Mouse (Mus musculus): ENCODE data around the gene Oasl1.

Gene Oasl1

GRCm38 (mm10) chr5:114967523-114968268 is 44.7 kb downstream of the Oasl1 start:
- no peak for DNase-seq (ENCODE audit: extremely low spot score, low read depth, low spot score)

- DNase-seq (ENCODE audit: extremely low spot score, low read depth, low spot score) = no peak
Observed at GRCm38 (mm10) chr5:114968651-114969050, 45.6 kb downstream of the Oasl1 start.

- DNase-seq (ENCODE audit: extremely low spot score, low read depth, low spot score) = no peak
Observed at GRCm38 (mm10) chr5:114969064-114969463, 46.0 kb downstream of the Oasl1 start.

GRCm38 (mm10) chr5:114969609-114970215 is 46.7 kb downstream of the Oasl1 start:
- no peak for DNase-seq (ENCODE audit: extremely low spot score, low read depth, low spot score)

GRCm38 (mm10) chr5:114970824-114971227 is 47.8 kb downstream of the Oasl1 start, which contains the start of gene Hnf1a:
Hnf1a (minus strand) TSS chr5:114971094.
- DNase-seq (ENCODE audit: extremely low spot score, low read depth, low spot score) = no peak

- no peak for DNase-seq (ENCODE audit: extremely low spot score, low read depth, low spot score)
Observed at GRCm38 (mm10) chr5:114972201-114972600, 49.2 kb downstream of the Oasl1 start.

- DNase-seq (ENCODE audit: extremely low spot score, low read depth, low spot score) = no peak
Observed at GRCm38 (mm10) chr5:114973131-114973530, 50.1 kb downstream of the Oasl1 start.

GRCm38 (mm10) chr5:114976935-114977334 is 53.9 kb downstream of the Oasl1 start:
- DNase-seq (ENCODE audit: extremely low spot score, low read depth, low spot score) = no peak

- DNase-seq (ENCODE audit: extremely low spot score, low read depth, low spot score) = no peak
Observed at GRCm38 (mm10) chr5:114978473-114978872, 55.4 kb downstream of the Oasl1 start.

GRCm38 (mm10) chr5:114978888-114979249 is 55.8 kb downstream of the Oasl1 start:
- peak; percentile 18 for DNase-seq (ENCODE audit: extremely low spot score, low read depth, low spot score)

- peak; percentile 44 for DNase-seq (ENCODE audit: extremely low spot score, low read depth, low spot score)
Observed at GRCm38 (mm10) chr5:114979250-114980121, 56.4 kb downstream of the Oasl1 start.

- DNase-seq (ENCODE audit: extremely low spot score, low read depth, low spot score) = no peak
Observed at GRCm38 (mm10) chr5:114980122-114980748, 57.2 kb downstream of the Oasl1 start.

- no peak for DNase-seq (ENCODE audit: extremely low spot score, low read depth, low spot score)
Observed at GRCm38 (mm10) chr5:114982001-114982400, 59.0 kb downstream of the Oasl1 start.

GRCm38 (mm10) chr5:114985074-114985473 is 62.0 kb downstream of the Oasl1 start:
- no peak for DNase-seq (ENCODE audit: extremely low spot score, low read depth, low spot score)

All from hindlimb bud, embryonic 11.5 days (tissue).